Mouse (Mus musculus) cortical plate, adult 2 months (tissue): ENCODE measurements around the gene Pafah1b2. TPM values are rescaled to one million over a fixed set of nuclear protein-coding genes. Genes with fewer than 3 reads are reported as not detected.

Source experiments
- H3K27ac ChIP-seq: fragments of 200-500 bp; 2 replicates; pipeline ENCODE4 v1.5.1; 2012; ENCODE audit warnings: low read length, control low read depth, inconsistent platforms; ENCODE audit not compliant: insufficient read depth
- H3K4me1 ChIP-seq: fragments of 200-500 bp; 2 replicates; pipeline ENCODE4 v1.6.1; 2011; ENCODE audit warnings: low read length; ENCODE audit not compliant: control insufficient read depth, insufficient read depth
- H3K4me3 ChIP-seq: fragments of 200-500 bp; 2 replicates; pipeline ENCODE4 v1.5.1; 2011; ENCODE audit warnings: mild to moderate bottlenecking, low read length, control low read depth; ENCODE audit not compliant: insufficient read depth
- CTCF ChIP-seq: fragments of 200-500 bp; IDR thresholded peaks from 2 replicates; pipeline ENCODE4 v1.5.1; 2011; ENCODE audit warnings: mild to moderate bottlenecking, control low read depth, low read length; ENCODE audit not compliant: insufficient read depth; ENCODE audit errors: extremely low read depth
- POLR2A ChIP-seq: fragments of 200-500 bp; IDR thresholded peaks from 2 replicates; pipeline ENCODE4 v1.6.1; 2011; ENCODE audit warnings: mild to moderate bottlenecking, low read length, control low read depth; ENCODE audit not compliant: insufficient read depth; ENCODE audit errors: extremely low read depth
- polyA plus RNA-seq: library from polyadenylated mRNA; depleted of rRNA; stranded (reverse); fragments of >200 nt; gene quantifications from 2 replicates; pipeline ENCODE4 v1.2.3, GENCODE M21; 2012

Pafah1b2 gene
- polyA plus RNA-seq, 1 experiment: 92.6 TPM

DNA sequence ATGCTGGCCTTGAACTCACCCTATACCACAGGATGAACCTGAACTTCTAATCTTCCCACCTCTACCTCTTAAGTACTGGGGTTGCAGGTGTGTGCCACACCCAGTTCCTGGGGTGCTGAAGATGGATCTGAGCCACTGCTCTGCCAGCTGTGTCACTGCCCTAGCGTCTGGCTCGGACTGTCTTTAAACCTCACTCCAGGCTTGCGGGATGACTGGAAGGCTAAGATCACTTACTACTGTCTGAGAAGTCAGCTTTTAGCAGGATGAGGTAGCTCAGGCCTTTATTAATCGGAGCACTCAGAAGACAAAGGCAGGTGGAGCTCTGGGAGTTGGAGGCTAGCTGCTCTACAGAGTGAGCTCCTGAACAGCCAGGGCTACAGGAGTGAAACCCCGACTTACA is 17.7 kb upstream of the Pafah1b2 start:
- no peak for TF ChIP-seq CTCF
- TF ChIP-seq POLR2A: no peak
- Histone ChIP-seq H3K27ac (no peak overlapping the region), H3K4me3 (no peak overlapping the region), H3K4me1 (peaks cover 19% of the 10 kb centered on the region)

DNA sequence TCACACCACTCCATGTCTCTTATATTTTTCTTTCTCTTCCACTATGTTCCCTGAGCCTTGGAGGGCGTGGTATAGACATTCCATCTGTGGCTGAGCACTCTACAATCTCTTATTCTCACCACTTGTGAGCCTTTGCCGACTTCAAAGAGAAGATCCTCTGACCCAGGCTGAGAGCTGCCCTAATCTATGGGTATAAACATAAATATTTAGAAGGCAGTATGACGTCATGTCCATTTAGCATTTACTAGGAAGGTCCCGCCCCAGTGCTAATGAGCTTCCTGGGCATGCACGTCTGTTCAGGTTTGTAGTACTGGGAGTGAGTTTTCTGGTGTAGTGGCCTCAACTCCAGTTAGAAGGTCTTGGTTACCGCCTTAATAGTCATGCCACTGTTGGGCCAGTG is 17.0 kb upstream of the Pafah1b2 start:
- H3K27ac ChIP-seq: no peak overlapping the region
- peaks cover 19% of the 10 kb centered on the region for H3K4me1 ChIP-seq
- no peak overlapping the region for H3K4me3 ChIP-seq
- TF ChIP-seq CTCF (no peak), POLR2A (no peak)

DNA sequence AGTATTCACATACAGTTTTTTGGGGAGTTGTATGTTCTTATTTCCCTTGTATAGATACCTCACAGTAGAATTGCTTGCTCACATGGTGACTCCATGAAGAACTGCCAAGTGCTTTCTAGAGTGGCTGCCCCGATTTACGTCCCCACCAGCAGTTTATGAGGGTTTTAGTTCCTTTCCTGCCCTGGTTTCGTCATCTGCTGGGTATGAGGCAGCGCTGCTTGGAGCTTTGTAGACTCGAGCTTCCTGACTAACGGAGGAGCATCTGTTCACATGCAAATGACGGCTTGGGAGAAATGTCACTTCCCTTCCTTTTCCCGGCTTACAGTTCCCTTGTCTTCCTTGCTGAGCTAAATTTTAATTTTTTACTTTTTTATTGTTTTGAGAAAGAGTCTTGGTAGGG is 15.5 kb upstream of the Pafah1b2 start:
- TF ChIP-seq POLR2A (no peak), CTCF (no peak)
- no peak overlapping the region for H3K27ac ChIP-seq
- H3K4me1 ChIP-seq: peaks cover 15% of the 10 kb centered on the region
- H3K4me3 ChIP-seq: no peak overlapping the region

DNA sequence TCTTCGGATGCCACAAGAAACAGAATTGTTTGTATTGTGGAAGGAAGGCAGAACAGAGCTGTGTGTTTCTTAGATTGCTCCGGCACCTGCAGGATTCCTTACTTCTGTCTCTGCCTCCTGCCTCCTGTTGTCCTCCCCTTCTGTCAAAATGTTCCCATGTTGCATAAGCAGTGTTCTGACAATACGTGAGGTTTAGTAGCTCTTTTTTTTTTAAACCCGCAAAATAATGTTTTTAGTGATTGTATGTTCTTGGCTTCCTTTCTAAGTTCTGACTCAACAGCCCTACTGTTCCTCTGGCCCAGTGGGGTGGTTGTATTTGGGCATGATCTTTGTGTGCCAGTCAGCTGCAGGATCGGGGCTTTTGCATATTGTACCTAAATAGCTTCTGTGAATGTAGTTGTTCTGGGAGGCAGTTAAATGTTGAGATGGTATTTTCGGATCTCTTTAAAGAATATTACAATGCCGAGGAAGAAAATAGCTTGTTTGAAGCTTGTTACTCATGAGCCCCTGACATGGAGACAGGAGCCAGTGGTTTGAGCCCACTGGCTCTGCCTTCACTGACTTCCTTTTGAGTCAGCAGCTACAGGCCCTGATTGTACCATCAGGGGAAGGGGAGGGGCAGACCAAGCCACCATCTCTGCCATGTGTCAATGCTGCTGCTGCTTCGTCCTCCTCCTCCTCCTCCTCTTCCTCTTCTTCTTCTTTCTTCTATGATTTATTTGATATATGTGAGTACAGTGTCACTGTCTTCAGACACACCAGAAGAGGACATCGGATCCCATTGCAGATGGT is 13.8 kb upstream of the Pafah1b2 start:
- Histone ChIP-seq H3K27ac (peak overlapping the region; percentile 43; the same call in 1 of the 2 replicates), H3K4me1 (peaks cover 13% of the 10 kb centered on the region), H3K4me3 (no peak overlapping the region)
- TF ChIP-seq POLR2A: no peak
- TF ChIP-seq CTCF: no peak

DNA sequence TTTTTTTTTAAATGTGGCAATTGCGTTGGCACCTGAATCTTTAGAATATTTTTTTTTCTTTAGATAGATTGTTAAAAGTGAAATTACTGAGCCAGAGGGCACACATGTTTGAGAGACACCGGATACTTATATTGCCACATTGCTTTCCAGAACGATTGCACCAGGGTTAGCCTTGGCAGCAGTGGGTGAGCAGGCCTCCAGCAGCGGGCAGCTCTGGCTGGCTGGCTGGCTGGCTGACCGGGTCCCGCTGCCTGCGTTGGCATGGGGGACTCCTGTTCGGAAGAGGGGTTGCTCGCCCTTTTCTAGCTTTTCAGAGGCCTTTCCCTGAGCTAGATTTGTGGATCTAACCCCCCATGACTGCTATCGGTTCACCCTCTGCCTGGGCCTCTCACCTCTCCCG is 11.1 kb upstream of the Pafah1b2 start:
- Histone ChIP-seq H3K27ac (no peak overlapping the region), H3K4me3 (no peak overlapping the region), H3K4me1 (peaks cover 10% of the 10 kb centered on the region)
- TF ChIP-seq CTCF: no peak

DNA sequence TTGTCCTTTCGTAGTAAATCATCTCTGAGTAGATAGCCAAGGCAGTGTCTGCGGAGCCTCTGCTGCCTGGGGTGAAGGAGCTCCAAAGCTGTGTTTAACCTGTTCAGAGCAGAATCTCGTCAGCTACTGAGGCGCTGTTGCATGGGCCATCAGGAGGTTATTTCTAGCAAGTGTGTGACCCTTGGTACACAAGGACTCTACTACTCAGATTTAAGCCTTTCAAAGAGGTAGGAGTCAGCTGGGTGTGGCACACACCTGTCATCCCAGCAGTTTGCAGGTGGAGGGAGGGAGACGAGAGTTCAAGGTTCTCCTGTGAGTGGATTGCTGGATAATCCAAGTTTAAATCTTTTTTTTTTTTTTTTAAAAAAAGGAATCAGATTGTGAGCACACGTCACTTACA is 7.5 kb upstream of the Pafah1b2 start:
- TF ChIP-seq POLR2A (no peak), CTCF (no peak)
- peaks cover 2% of the 10 kb centered on the region for H3K4me1 ChIP-seq
- H3K4me3 ChIP-seq: no peak overlapping the region
- no peak overlapping the region for H3K27ac ChIP-seq

DNA sequence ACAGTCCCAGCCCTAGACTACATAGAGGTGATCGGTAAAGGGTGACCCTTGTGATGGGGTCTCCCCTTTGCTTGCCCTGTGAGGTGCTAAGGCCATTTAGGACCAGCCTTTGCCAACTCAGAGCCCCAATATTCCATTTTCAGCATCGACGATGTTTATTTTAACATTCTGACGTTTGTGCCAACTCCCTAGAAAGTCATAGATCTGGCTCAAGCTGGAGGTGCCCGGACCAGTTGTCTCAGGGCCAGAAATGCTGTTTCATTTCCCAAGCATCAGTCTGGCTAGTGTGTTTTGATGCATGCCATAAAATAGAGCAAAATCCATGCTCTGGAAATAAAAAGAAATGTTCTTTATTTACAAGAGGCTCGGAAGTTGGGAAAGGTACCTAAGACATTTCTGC is 5.8 kb upstream of the Pafah1b2 start:
- Histone ChIP-seq H3K4me3 (no peak overlapping the region), H3K27ac (no peak overlapping the region), H3K4me1 (peaks cover 2% of the 10 kb centered on the region)
- TF ChIP-seq POLR2A (no peak), CTCF (no peak)

DNA sequence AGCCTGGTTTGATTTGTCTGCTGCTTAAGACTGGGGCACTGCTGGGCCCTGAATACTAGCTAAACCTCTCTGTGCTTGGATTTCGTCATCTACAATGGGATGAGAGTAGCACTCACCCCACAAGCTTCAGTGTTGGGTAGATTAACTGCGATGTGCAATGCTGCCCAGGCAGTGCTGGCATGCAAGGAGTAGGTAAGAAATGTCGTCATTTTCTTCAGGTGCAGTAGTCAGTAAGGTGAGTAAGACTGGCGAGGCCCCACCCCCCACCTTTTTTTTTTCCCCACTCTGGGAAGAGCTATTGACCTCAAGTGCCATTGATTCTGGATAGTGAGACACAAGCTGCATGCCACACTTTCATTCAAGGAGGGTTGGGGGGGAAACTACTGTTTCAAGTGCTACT is 3.9 kb upstream of the Pafah1b2 start:
- Histone ChIP-seq H3K4me1 (peaks cover 3% of the 10 kb centered on the region), H3K27ac (no peak overlapping the region), H3K4me3 (no peak overlapping the region)
- TF ChIP-seq CTCF: no peak
- no peak for TF ChIP-seq POLR2A

DNA sequence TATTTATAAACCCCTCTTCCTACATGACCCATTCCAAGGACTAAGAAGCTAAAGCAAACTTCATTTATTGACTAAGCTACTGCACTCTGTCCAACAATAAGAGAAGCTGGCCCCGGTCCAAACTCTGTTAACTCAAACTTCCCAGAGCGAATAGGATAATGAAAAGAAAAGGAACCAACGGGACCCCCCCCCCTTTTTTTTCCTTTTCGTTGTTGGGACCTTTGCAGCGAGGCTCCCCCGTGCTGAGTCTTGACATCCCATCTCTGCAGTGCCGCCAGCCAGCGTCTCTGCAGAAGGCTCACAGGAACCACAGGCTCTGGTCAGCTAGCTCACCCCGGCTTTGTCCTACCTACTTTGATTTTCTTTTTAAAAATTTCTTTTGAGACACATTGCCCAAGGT is 3.3 kb upstream of the Pafah1b2 start:
- peaks cover 3% of the 10 kb centered on the region for H3K4me1 ChIP-seq
- H3K27ac ChIP-seq: no peak overlapping the region
- TF ChIP-seq POLR2A (no peak), CTCF (no peak)
- H3K4me3 ChIP-seq: no peak overlapping the region; the same call in 1 of the 2 replicates

DNA sequence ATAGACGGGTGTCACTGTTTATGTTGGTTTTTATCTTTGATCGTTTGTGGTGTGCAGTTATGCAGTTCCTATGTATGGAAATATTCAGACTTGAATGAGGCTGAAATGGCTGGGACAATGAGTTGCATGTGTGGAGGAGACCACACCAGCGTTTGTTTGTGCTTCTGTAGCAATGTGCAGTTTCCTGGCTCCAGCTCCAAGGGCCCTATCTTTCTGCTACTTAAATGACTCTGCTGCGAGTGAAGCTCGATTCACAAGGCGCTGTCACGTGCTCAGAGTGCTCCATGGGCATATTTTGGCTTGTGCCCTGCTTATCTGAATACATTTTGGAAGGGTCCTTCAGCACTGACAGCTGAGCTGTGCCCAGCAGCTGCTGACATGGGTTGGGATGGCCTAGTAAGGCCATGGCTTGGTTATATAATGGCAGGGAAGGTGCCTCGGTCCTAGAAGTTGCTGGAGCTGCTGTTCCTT is 2.6 kb upstream of the Pafah1b2 start:
- TF ChIP-seq POLR2A: no peak
- no peak for TF ChIP-seq CTCF
- peaks cover 3% of the 10 kb centered on the region for H3K4me1 ChIP-seq
- H3K27ac ChIP-seq: no peak overlapping the region
- peak overlapping the region; percentile 89 for H3K4me3 ChIP-seq
